Comparison of ENCODE assay signal across 10 mouse cellular contexts in genomic region chr7:44645951-44646350, GRCm38 (mm10). TPM values are rescaled to one million over a fixed set of nuclear protein-coding genes. Genes with fewer than 3 reads are reported as not detected.
A peak's percentile ranks its signal among the peaks of the same experiment; 100 is the strongest.
DNase-seq lines count a peak whose midpoint lies in the region; ATAC-seq lines count a peak whose summit lies in the region.
"Had no signal": no experiment of that assay in that cellular context is flagged by ENCODE, and none has a peak within 500 bp of the region (broad histone marks: within the 10 kb centered on the region; RNA-seq: fewer than 3 reads in every experiment).

No protein-coding gene starts in this region.

- 20% methylated on average over 15 of the region's 15 CpGs for WGBS in heart, embryonic 12.5 days
- 22% methylated on average over 15 of the region's 15 CpGs for WGBS in midbrain, embryonic 11.5 days

- ATAC-seq in heart, embryonic 12.5 days (ENCODE audit: insufficient number of reproducible peaks, low FRiP score), result no peak
- 0 out of 2 replicates have a peak, but pooled peaks have one; percentile 15 for ATAC-seq in common myeloid progenitor, adult 5-6 weeks (replicated peaks; ENCODE audit: low read depth, poor library complexity, severe bottlenecking)
- ATAC-seq in midbrain, embryonic 11.5 days (ENCODE audit: low FRiP score), result no peak

- no peaks in the 10 kb centered on the region for H3K9me3 ChIP-seq in heart, embryonic 12.5 days (replicated peaks)
- no peaks in the 10 kb centered on the region for H3K9me3 ChIP-seq in midbrain, embryonic 11.5 days (ENCODE audit: control insufficient read depth, low read length)

- H3K27me3 ChIP-seq in heart, embryonic 12.5 days (replicated peaks), result peaks cover 59% of the 10 kb centered on the region
- peaks cover 6% of the 10 kb centered on the region for H3K27me3 ChIP-seq in midbrain, embryonic 11.5 days (ENCODE audit: control insufficient read depth, insufficient read depth, low read length)

- no peaks in the 10 kb centered on the region for H3K4me1 ChIP-seq in heart, embryonic 12.5 days (replicated peaks)
- H3K4me1 ChIP-seq in midbrain, embryonic 11.5 days (ENCODE audit: control insufficient read depth, insufficient read depth, low read length), result no peaks in the 10 kb centered on the region

- no peak overlapping the region for H3K27ac ChIP-seq in heart, embryonic 12.5 days (ENCODE audit: poor library complexity, severe bottlenecking)
- no peak overlapping the region for H3K27ac ChIP-seq in midbrain, embryonic 11.5 days (ENCODE audit: low read depth, low read length)
- H3K27ac ChIP-seq: layer of hippocampus, adult 2 months; macrophage had no signal

- H3K36me3 ChIP-seq in heart, embryonic 12.5 days, result no peaks in the 10 kb centered on the region
- no peaks in the 10 kb centered on the region for H3K36me3 ChIP-seq in midbrain, embryonic 11.5 days (ENCODE audit: control insufficient read depth, insufficient read depth, low read length)

- intact Hi-C loops in heart, postnatal 14 days (cut with DNase I), result loop anchor here (5.0 kb wide), 1 partner anchor 124 kb away; the partner anchor contains the start of gene Mybpc2

- H3K4me2 ChIP-seq in heart, embryonic 12.5 days, result no peak overlapping the region
- H3K4me2 ChIP-seq in midbrain, embryonic 11.5 days, result no peak overlapping the region

- DNase-seq in heart, postnatal 14 days, result peak; percentile 66 to 67
- peak; percentile 23 for DNase-seq in NIH3T3 (ENCODE audit: low read depth)
- peak; percentile 84 for DNase-seq in midbrain, embryonic 11.5 days (ENCODE audit: low spot score, missing footprints)
- no peak for DNase-seq in frontal cortex, postnatal 25 days (ENCODE audit: low spot score in 2 of 2)
- no peak for DNase-seq in left cerebral cortex, adult 8-10 months (ENCODE audit: low spot score in 2 of 2)
- DNase-seq in layer of hippocampus, adult 9-11 months, result no peak

- no peak overlapping the region for H3K9ac ChIP-seq in heart, embryonic 12.5 days
- H3K9ac ChIP-seq in midbrain, embryonic 11.5 days (ENCODE audit: low read length), result no peak overlapping the region

- no peak overlapping the region for H3K4me3 ChIP-seq in heart, embryonic 12.5 days
- H3K4me3 ChIP-seq in midbrain, embryonic 11.5 days (ENCODE audit: low read depth, low read length), result no peak overlapping the region
- H3K4me3 ChIP-seq: layer of hippocampus, adult 2 months had no signal

RNA-seq across cellular contexts. Expression of gene Myh14, which starts 24.7 kb away (rescaled TPM):
- 10 to 100 TPM; 55.0 to 72.4 TPM for total RNA-seq in heart, postnatal 14 days (2021)
- 0.59 and 1.0 TPM in 2 replicates for polyA plus RNA-seq in heart, embryonic 12.5 days (2016; fragmentation: Nextera tagmentation; extraction: Ambion mirVana)
- not detected in 2 replicates for total RNA-seq in common myeloid progenitor, adult 5-6 weeks (2017)
- polyA plus RNA-seq in midbrain, embryonic 11.5 days (2014; fragmentation: Nextera tagmentation; extraction: Ambion mirVana), result 1.1 and 1.3 TPM in 2 replicates
- total RNA-seq in left cerebral cortex, adult 8-10 months (2022), result 10 to 100 TPM; 26.2 to 34.1 (median 29.1) TPM
- polyA plus RNA-seq: macrophage had no signal

RNA-seq across cellular contexts. Expression of gene Kcnc3, which starts 55.5 kb away (rescaled TPM):
- total RNA-seq in heart, postnatal 14 days (2021), result 1 to 10 TPM; 1.3 to 1.5 TPM
- 0.15 and 0.17 TPM in 2 replicates for polyA plus RNA-seq in heart, embryonic 12.5 days (2016; fragmentation: Nextera tagmentation; extraction: Ambion mirVana)
- total RNA-seq in common myeloid progenitor, adult 5-6 weeks (2017), result 0.39 and 1.1 TPM in 2 replicates
- polyA plus RNA-seq in midbrain, embryonic 11.5 days (2014; fragmentation: Nextera tagmentation; extraction: Ambion mirVana), result 0.86 and 1.3 TPM in 2 replicates
- total RNA-seq in left cerebral cortex, adult 8-10 months (2022), result 10 to 100 TPM; 85.4 to 98.3 (median 97.3) TPM

Comparison
In these comparisons a context has a peak if more than half of its experiments do, and no peak if none do; other contexts are left out.
1. DNase-seq: peak in heart, postnatal 14 days (2 of 2), NIH3T3 (single experiment) and midbrain, embryonic 11.5 days (single experiment); none in frontal cortex, postnatal 25 days (0 of 2), left cerebral cortex, adult 8-10 months (0 of 2) and layer of hippocampus, adult 9-11 months (single experiment).
2. RNA of gene Myh14, which starts 24.7 kb away (total RNA-seq): 55.0 to 72.4 TPM in heart, postnatal 14 days and 26.2 to 34.1 TPM in left cerebral cortex, adult 8-10 months; not detected in common myeloid progenitor, adult 5-6 weeks; every median in the first group is over 10 times any median in the second.
3. RNA of gene Kcnc3, which starts 55.5 kb away (total RNA-seq): 85.4 to 98.3 TPM in left cerebral cortex, adult 8-10 months; 1.3 to 1.5 TPM in heart, postnatal 14 days and 0.39 to 1.1 TPM in common myeloid progenitor, adult 5-6 weeks; every median in the first group is over 10 times any median in the second.